Mouse (Mus musculus) lung, embryonic 14.5 days (tissue): ENCODE data around the gene Zfp358. TPM values are rescaled to one million over a fixed set of nuclear protein-coding genes. Genes with fewer than 3 reads are reported as not detected.

Experiments
- ATAC-seq: fragments of 200-750 bp; cut with Nextera tagmentation; 2 replicates; pipeline ENCODE4 v1.8.0; 2017; ENCODE audit warnings: mild to moderate bottlenecking, moderate TSS enrichment, moderate library complexity; ENCODE audit not compliant: insufficient read depth
- DNase-seq: peaks from one replicate; pipeline ENCODE4 v3.0.0-alpha.2; 2015
- H3K27ac ChIP-seq: fragments of 300-500 bp; sonication (generic); 2 replicates; pipeline ENCODE4 v1.5.1; 2014; ENCODE audit warnings: low read depth, mild to moderate bottlenecking, moderate library complexity
- H3K27me3 ChIP-seq: fragments of 300-500 bp; sonication (generic); 2 replicates; pipeline ENCODE4 v1.6.1; 2014; ENCODE audit warnings: low read length, control low read depth; ENCODE audit not compliant: insufficient read depth
- H3K36me3 ChIP-seq: fragments of 300-500 bp; sonication (generic); 2 replicates; pipeline ENCODE4 v1.6.1; 2014; ENCODE audit warnings: control low read depth; ENCODE audit not compliant: insufficient read depth
- H3K4me1 ChIP-seq: fragments of 300-500 bp; sonication (generic); 2 replicates; pipeline ENCODE4 v1.6.1; 2014; ENCODE audit warnings: antibody characterized with exemption, control low read depth; ENCODE audit not compliant: insufficient read depth
- H3K4me2 ChIP-seq: fragments of 300-500 bp; sonication (generic); 2 replicates; pipeline ENCODE4 v1.6.1; 2014; ENCODE audit warnings: mild to moderate bottlenecking
- H3K4me3 ChIP-seq: fragments of 300-500 bp; sonication (generic); 2 replicates; pipeline ENCODE4 v1.5.1; 2014; ENCODE audit warnings: low read depth, low read length
- H3K9ac ChIP-seq: fragments of 300-500 bp; sonication (generic); 2 replicates; pipeline ENCODE4 v1.6.1; 2014
- H3K9me3 ChIP-seq: fragments of 300-500 bp; sonication (generic); 2 replicates; pipeline ENCODE4 v1.6.1; 2016; ENCODE audit warnings: low read depth, low read length, control low read depth
- CTCF ChIP-seq: IDR thresholded peaks from 2 replicates; pipeline ENCODE4 v1.5.1; 2016; ENCODE audit warnings: antibody characterized with exemption, low read depth
- whole genome bisulfite sequencing: fragments of 180-500 bp; shearing (Covaris S2); extraction: QIAGEN DNeasy Blood & Tissue Kit; methylation state at CpG from one replicate; pipeline ENCODE4 v1.1.7; 2014; 5-methylcytosine and 5-hydroxymethylcytosine counted together
- polyA plus RNA-seq: library from polyadenylated mRNA; unstranded; fragments of >200 nt; fragmentation: Nextera tagmentation; extraction: Ambion mirVana; gene quantifications from 2 replicates; pipeline ENCODE4 v1.2.1, GENCODE M21; 2014

The Zfp358 gene
- polyA plus RNA-seq, 1 experiment from 2014 or later, result 21.7 TPM

DNA sequence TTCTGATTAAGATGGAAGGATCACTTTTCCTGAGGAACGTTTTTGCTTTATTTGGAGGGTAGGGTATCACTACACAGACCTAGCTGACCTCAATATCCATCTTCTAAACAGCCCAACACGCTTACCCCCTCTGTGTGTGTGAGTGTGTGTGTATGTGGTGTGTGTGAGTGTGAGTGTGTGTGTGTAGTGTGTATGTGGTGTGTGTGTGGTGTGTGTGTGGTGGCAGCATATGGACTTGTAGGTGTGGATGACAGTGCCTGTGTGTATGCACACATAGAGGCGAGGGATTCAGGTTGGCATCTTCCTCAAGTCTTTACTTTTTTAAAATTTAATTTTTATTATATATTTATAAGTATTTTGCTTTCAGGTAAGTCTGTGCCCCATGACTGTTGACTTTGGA lies 5.6 kb downstream of the Zfp358 start:
- no peak for DNase-seq
- H3K9me3 ChIP-seq, result no peaks in the 10 kb centered on the region; the same call in 1 of the 2 replicates

DNA sequence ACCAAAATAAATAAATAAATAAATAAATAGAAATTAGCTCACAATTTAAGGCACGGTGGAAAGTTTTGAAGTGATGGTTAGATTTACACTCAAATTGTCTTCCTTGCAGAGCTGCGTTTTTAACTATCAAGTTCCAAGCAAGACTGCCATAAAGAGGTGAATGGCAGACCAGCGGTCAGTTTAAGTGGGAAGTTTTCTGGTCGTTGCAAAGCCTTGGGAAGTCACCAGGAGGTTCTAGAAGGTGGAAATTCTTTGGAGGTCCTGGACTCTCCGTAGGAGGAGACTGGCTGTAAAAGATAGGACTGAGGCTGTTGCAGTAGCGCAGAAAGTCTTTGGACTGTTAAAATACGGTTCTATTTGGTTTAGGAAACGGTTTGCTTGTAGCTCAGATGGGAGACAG lies 6.8 kb downstream of the Zfp358 start:
- H3K27me3 ChIP-seq, result no peaks in the 10 kb centered on the region
- H3K4me3 ChIP-seq, result peak overlapping the region; percentile 76
- ATAC-seq, result peak; percentile 22
- peak overlapping the region; percentile 78 for H3K9ac ChIP-seq
- H3K4me2 ChIP-seq, result peak overlapping the region; percentile 84
- TF ChIP-seq CTCF, result no peak
- H3K9me3 ChIP-seq, result no peaks in the 10 kb centered on the region; the same call in 1 of the 2 replicates
- H3K36me3 ChIP-seq, result peaks cover 28% of the 10 kb centered on the region
- H3K27ac ChIP-seq, result peak overlapping the region; percentile 92
- 4% methylated on average over 8 of the region's 8 CpGs for WGBS
- H3K4me1 ChIP-seq, result peaks cover 8% of the 10 kb centered on the region
- DNase-seq, result peak; percentile 56

More for the DNA sequence above, 5.6 kb downstream of the Zfp358 start:
- 77% methylated on average over 3 of the region's 3 CpGs for WGBS
- peaks cover 8% of the 10 kb centered on the region for H3K4me1 ChIP-seq
- H3K36me3 ChIP-seq, result peaks cover 33% of the 10 kb centered on the region
- no peak overlapping the region for H3K4me2 ChIP-seq
- ATAC-seq, result no peak
- H3K27ac ChIP-seq, result no peak overlapping the region
- no peaks in the 10 kb centered on the region for H3K27me3 ChIP-seq
- H3K4me3 ChIP-seq, result no peak overlapping the region
- no peak for TF ChIP-seq CTCF
- no peak overlapping the region for H3K9ac ChIP-seq

DNA sequence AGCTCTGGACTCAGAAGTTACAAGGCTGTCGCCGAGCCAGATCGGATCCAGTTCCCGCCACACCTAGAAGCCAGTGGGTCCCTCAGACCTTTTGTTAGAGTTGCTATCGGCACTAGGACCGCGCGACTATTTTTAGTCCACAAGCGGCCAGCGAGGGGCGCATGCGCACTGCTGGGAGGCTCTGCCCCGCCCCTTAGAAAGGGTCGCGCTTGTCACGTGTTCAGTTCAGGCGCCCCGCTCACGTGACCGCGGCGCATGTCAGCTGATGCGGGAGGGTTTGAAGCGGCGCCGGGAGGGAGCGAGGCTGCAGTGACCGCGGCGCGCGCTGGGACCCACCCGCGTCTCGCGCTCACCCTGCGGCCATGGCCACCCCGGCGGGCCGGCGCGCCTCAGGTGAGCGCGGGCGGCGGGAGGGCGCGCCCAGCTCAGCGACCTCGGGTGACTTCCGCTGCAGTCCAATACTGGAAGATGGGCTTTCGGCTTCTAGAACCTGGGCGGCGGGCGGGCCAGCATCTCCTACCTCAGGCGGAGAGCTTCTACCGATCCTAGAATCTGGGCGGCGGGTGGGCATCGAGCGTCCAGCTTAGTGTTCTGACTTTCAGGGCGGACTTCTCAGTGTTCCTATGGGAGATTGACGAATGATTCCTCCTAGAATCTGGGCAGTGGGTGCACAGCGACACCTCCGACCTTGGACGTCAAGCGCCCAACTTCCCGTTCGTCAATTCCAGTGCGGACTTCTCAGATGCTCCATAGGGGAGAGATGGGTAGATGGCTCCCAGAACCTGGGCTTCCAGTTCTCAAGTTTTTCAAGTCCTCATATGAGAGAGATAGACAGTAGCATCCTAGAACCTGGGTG lies 7.5 kb downstream of the Zfp358 start, which contains the start of gene Mcoln1:
TSS of gene Mcoln1 (plus strand) at position 223 of the 856 bp plus-strand sequence.
- WGBS, result under 1% methylated on average over 70 of the region's 70 CpGs
- ATAC-seq, result peak; percentile 90
- Histone ChIP-seq H3K27me3 (no peaks in the 10 kb centered on the region), H3K4me1 (peaks cover 8% of the 10 kb centered on the region), H3K4me2 (peak within 1 kb of the TSS; percentile 84), H3K27ac (peak within 1 kb of the TSS; percentile 92), H3K36me3 (peaks cover 21% of the 10 kb centered on the region), H3K9me3 (no peaks in the 10 kb centered on the region; the same call in 1 of the 2 replicates), H3K9ac (peak within 1 kb of the TSS; percentile 78), H3K4me3 (peak within 1 kb of the TSS; percentile 76)
- peak; percentile 43 for TF ChIP-seq CTCF
- peak; percentile 99 for DNase-seq

DNA sequence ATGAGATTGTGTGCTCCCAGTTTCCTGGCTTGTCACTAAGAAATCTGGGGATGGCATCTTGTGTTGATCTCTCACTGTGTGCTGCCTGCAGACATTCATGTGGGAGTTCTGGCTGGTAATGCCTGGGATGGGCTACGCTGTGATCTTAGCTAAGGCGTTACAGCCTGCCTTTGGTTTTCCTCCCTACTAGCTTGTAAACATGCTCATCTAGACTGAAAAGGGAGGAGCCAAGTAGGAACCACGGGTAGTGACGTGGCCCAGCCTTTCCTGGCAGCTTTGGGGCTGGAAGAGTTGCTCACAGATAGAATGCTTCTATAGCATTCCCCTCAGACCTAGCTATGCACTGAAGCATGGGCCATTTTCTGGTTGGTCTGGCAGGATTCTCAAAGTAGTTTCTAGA lies 9.3 kb downstream of the Zfp358 start:
- no peak overlapping the region for H3K9ac ChIP-seq
- DNase-seq, result no peak

DNA sequence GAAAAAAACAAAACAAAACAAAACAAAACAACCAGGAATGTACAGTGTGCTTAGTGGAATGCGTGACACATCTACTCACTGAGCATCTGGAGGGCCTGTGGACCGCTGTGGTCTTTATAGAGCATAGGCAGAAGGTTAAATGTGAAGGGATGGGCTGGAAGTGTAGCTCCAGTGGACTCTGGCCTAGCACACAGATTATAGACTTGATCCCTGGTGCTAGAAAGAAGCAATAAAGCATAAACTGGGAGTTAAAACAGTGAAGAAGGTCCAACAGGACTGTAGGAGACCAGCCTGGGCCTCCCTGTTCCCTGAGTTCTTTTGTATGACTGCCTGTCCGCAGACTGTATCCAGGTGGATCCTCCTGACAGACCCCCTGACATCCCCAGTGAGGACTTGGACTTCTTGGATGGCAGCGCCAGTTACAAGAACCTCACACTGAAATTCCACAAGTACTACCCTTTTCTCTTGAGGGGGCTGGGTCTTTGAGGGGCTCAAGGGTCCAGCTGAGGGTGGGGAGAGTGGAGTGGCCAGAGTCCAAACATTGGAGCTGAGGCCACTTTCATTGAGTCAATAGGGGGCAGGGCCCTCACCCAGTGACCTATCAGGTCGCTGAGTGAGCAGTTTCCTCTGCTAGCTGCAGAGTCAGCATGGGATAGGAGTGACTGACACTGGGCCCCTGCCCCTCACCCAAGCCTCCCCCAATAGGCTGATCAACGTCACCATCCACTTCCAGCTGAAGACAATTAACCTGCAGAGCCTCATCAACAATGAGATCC lies 15.2 kb downstream of the Zfp358 start:
- WGBS, result 69% methylated on average over 6 of the region's 6 CpGs
- Histone ChIP-seq H3K9me3 (no peaks in the 10 kb centered on the region), H3K4me1 (no peaks in the 10 kb centered on the region), H3K36me3 (peaks cover 56% of the 10 kb centered on the region), H3K27me3 (no peaks in the 10 kb centered on the region), H3K4me2 (no peak overlapping the region), H3K4me3 (no peak overlapping the region), H3K9ac (no peak overlapping the region), H3K27ac (no peak overlapping the region)
- no peak for TF ChIP-seq CTCF
- ATAC-seq, result no peak
- no peak for DNase-seq

More for the DNA sequence above, 9.3 kb downstream of the Zfp358 start:
- no peaks in the 10 kb centered on the region for H3K9me3 ChIP-seq
- 70% methylated on average over 4 of the region's 4 CpGs for WGBS
- H3K27me3 ChIP-seq, result no peaks in the 10 kb centered on the region
- H3K4me2 ChIP-seq, result no peak overlapping the region
- H3K4me1 ChIP-seq, result peaks cover 8% of the 10 kb centered on the region
- no peak for TF ChIP-seq CTCF
- H3K36me3 ChIP-seq, result peaks cover 20% of the 10 kb centered on the region; the same call in 1 of the 2 replicates
- no peak overlapping the region for H3K4me3 ChIP-seq
- ATAC-seq, result no peak
- H3K27ac ChIP-seq, result no peak overlapping the region

DNA sequence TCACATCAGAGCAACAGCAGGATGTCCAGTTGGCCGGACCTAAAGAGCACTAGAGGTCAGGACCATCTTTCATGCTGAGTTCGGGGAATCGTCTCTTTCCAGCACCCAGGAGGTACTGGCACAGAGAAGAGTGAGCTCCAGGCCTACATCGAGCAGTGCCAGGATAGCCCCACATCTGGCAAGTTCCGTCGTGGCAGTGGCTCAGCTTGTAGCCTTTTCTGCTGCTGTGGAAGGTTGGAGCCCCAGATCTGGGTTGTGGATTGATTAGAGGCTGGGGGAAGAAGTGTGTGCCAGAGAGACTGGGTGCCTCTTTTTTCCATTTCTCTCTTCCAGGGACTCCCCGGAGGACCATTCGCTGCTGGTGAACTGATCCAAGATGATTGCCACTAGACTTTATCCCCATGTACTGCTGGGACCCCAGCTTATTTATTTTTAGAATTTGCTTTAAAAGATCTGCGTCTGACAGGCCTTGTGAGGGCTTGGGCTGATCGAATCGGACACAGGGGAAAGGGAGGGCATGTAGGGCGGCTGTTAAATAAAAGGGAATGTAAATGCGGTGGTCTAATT lies 21.8 kb downstream of the Zfp358 start:
- Histone ChIP-seq H3K27ac (no peak overlapping the region), H3K36me3 (peaks cover 30% of the 10 kb centered on the region), H3K4me2 (peak overlapping the region; percentile 91), H3K9ac (no peak overlapping the region; the same call in 1 of the 2 replicates), H3K27me3 (no peaks in the 10 kb centered on the region), H3K4me3 (peak overlapping the region; percentile 62), H3K9me3 (no peaks in the 10 kb centered on the region), H3K4me1 (no peaks in the 10 kb centered on the region)
- ATAC-seq (no peak), DNase-seq (no peak)
- 35% methylated on average over 13 of the region's 13 CpGs for WGBS
- no peak for TF ChIP-seq CTCF
